Mouse (Mus musculus) limb, embryonic 11.5 days (tissue): ENCODE measurements at regions not wholly inside any gene's neighbourhood (a gene's known extent, or its start where the extent isn't known, plus 50 kb on each side); places are given as distances from the start of the nearest gene placed in this dataset.

Source experiments
- ATAC-seq: fragments of 200-750 bp; cut with Nextera tagmentation; 2 replicates; pipeline ENCODE4 v1.8.0; 2017; ENCODE audit warnings: low read depth; ENCODE audit not compliant: insufficient number of reproducible peaks, low FRiP score, low TSS enrichment
- DNase-seq: peaks from one replicate; pipeline ENCODE4 v3.0.0-alpha.2; 2015; ENCODE audit warnings: low spot score
- H3K27ac ChIP-seq: fragments of 300-500 bp; sonication (generic); replicated peaks from 2 replicates; pipeline ENCODE4 v1.5.1; 2014; ENCODE audit warnings: low read depth, mild to moderate bottlenecking, low read length
- H3K27me3 ChIP-seq: fragments of 300-500 bp; sonication (generic); 2 replicates; pipeline ENCODE4 v1.6.1; 2014; ENCODE audit warnings: mild to moderate bottlenecking, low read length, mixed read lengths; ENCODE audit not compliant: control insufficient read depth, insufficient read depth
- H3K36me3 ChIP-seq: fragments of 300-500 bp; sonication (generic); 2 replicates; pipeline ENCODE4 v1.6.1; 2014; ENCODE audit warnings: mild to moderate bottlenecking, low read length, moderate library complexity, mixed read lengths; ENCODE audit not compliant: control insufficient read depth, insufficient read depth
- H3K4me1 ChIP-seq: fragments of 300-500 bp; sonication (generic); 2 replicates; pipeline ENCODE4 v1.6.1; 2014; ENCODE audit warnings: low read length, mixed read lengths; ENCODE audit not compliant: control insufficient read depth, insufficient read depth
- H3K4me2 ChIP-seq: fragments of 300-500 bp; sonication (generic); 2 replicates; pipeline ENCODE4 v1.6.1; 2014; ENCODE audit warnings: low read depth, mild to moderate bottlenecking, moderate library complexity; ENCODE audit not compliant: severe bottlenecking
- H3K4me3 ChIP-seq: fragments of 300-500 bp; sonication (generic); 2 replicates; pipeline ENCODE4 v1.5.1; 2014; ENCODE audit warnings: low read depth, low read length
- H3K9ac ChIP-seq: fragments of 300-500 bp; sonication (generic); 2 replicates; pipeline ENCODE4 v1.6.1; 2014; ENCODE audit warnings: mild to moderate bottlenecking, low read length
- H3K9me3 ChIP-seq: fragments of 300-500 bp; sonication (generic); 2 replicates; pipeline ENCODE4 v1.6.1; 2016; ENCODE audit warnings: low read length; ENCODE audit not compliant: control insufficient read depth
- WGBS: fragments of 180-500 bp; shearing (Covaris S2); extraction: QIAGEN DNeasy Blood & Tissue Kit; methylation state at CpG from one replicate; pipeline ENCODE4 v1.1.7; 2014; 5-methylcytosine and 5-hydroxymethylcytosine counted together

- Histone ChIP-seq H3K4me2 (no peak overlapping the region), H3K36me3 (no peaks in the 10 kb centered on the region), H3K4me1 (no peaks in the 10 kb centered on the region), H3K4me3 (no peak overlapping the region), H3K9me3 (no peaks in the 10 kb centered on the region), H3K27me3 (no peaks in the 10 kb centered on the region), H3K9ac (no peak overlapping the region), H3K27ac (no peak overlapping the region)
- DNase-seq (no peak), ATAC-seq (no peak)
- 82% methylated on average over 8 of the region's 8 CpGs for WGBS
Measured at GRCm38 (mm10) chr8:24278391-24278790, 447.3 kb downstream of the Adam3 start.

GRCm38 (mm10) chr8:24261359-24261758, 464.3 kb downstream of the Adam3 start:
- H3K27me3 ChIP-seq = no peaks in the 10 kb centered on the region
- ATAC-seq (no peak), DNase-seq (no peak)
- no peak overlapping the region for H3K4me2 ChIP-seq
- no peaks in the 10 kb centered on the region for H3K36me3 ChIP-seq
- H3K4me3 ChIP-seq = no peak overlapping the region
- no peak overlapping the region for H3K27ac ChIP-seq
- H3K4me1 ChIP-seq = no peaks in the 10 kb centered on the region
- H3K9me3 ChIP-seq = no peaks in the 10 kb centered on the region
- no peak overlapping the region for H3K9ac ChIP-seq

- 88% methylated on average over 3 of the region's 3 CpGs for WGBS
- H3K9me3 ChIP-seq = no peaks in the 10 kb centered on the region
Measured at GRCm38 (mm10) chr8:24258622-24259021, 467.0 kb downstream of the Adam3 start.

GRCm38 (mm10) chr8:24242211-24242610, 483.4 kb downstream of the Adam3 start:
- H3K4me2 ChIP-seq = no peak overlapping the region
- no peaks in the 10 kb centered on the region for H3K4me1 ChIP-seq
- no peaks in the 10 kb centered on the region for H3K9me3 ChIP-seq
- no peak overlapping the region for H3K4me3 ChIP-seq
- H3K27me3 ChIP-seq = no peaks in the 10 kb centered on the region
- H3K9ac ChIP-seq = no peak overlapping the region
- WGBS = 76% methylated on average over 6 of the region's 6 CpGs
- ATAC-seq = no peak
- DNase-seq = no peak
- H3K27ac ChIP-seq = no peak overlapping the region
- no peaks in the 10 kb centered on the region for H3K36me3 ChIP-seq

More at GRCm38 (mm10) chr8:24258622-24259021, 467.0 kb downstream of the Adam3 start:
- Histone ChIP-seq H3K9ac (no peak overlapping the region), H3K4me2 (no peak overlapping the region), H3K4me3 (no peak overlapping the region), H3K36me3 (no peaks in the 10 kb centered on the region), H3K27ac (no peak overlapping the region), H3K4me1 (no peaks in the 10 kb centered on the region), H3K27me3 (no peaks in the 10 kb centered on the region)
- ATAC-seq (no peak), DNase-seq (no peak)

- H3K27me3 ChIP-seq = no peaks in the 10 kb centered on the region
- no peaks in the 10 kb centered on the region for H3K4me1 ChIP-seq
- DNase-seq = peak; percentile 24
- H3K27ac ChIP-seq = no peak overlapping the region
- ATAC-seq = no peak
- WGBS = 82% methylated on average over 7 of the region's 7 CpGs
- no peaks in the 10 kb centered on the region for H3K36me3 ChIP-seq
- no peak overlapping the region for H3K9ac ChIP-seq
- no peaks in the 10 kb centered on the region for H3K9me3 ChIP-seq
- no peak overlapping the region for H3K4me2 ChIP-seq
- no peak overlapping the region for H3K4me3 ChIP-seq
Measured at GRCm38 (mm10) chr8:24240211-24240983, 485.3 kb downstream of the Adam3 start.

GRCm38 (mm10) chr8:24234981-24235380, 490.7 kb downstream of the Adam3 start:
- H3K36me3 ChIP-seq = no peaks in the 10 kb centered on the region
- H3K9ac ChIP-seq = no peak overlapping the region
- no peak overlapping the region for H3K4me3 ChIP-seq
- no peaks in the 10 kb centered on the region for H3K9me3 ChIP-seq
- H3K4me2 ChIP-seq = no peak overlapping the region
- no peak for DNase-seq
- WGBS = 70% methylated on average over 7 of the region's 7 CpGs
- H3K27ac ChIP-seq = no peak overlapping the region
- ATAC-seq = no peak
- H3K27me3 ChIP-seq = no peaks in the 10 kb centered on the region
- H3K4me1 ChIP-seq = no peaks in the 10 kb centered on the region

- H3K36me3 ChIP-seq = no peaks in the 10 kb centered on the region
- no peaks in the 10 kb centered on the region for H3K9me3 ChIP-seq
- no peak overlapping the region for H3K4me3 ChIP-seq
- no peaks in the 10 kb centered on the region for H3K27me3 ChIP-seq
- 85% methylated on average over 1 of the region's 1 CpGs for WGBS
- H3K9ac ChIP-seq = no peak overlapping the region
- ATAC-seq = no peak
- DNase-seq = no peak
- no peak overlapping the region for H3K27ac ChIP-seq
- no peaks in the 10 kb centered on the region for H3K4me1 ChIP-seq
- H3K4me2 ChIP-seq = no peak overlapping the region
Measured at GRCm38 (mm10) chr8:24228148-24228547, 497.5 kb downstream of the Adam3 start.

- no peak overlapping the region for H3K4me2 ChIP-seq
- no peaks in the 10 kb centered on the region for H3K4me1 ChIP-seq
- no peak for DNase-seq
- ATAC-seq = no peak
- WGBS = 74% methylated on average over 5 of the region's 5 CpGs
- no peaks in the 10 kb centered on the region for H3K36me3 ChIP-seq
- H3K27me3 ChIP-seq = no peaks in the 10 kb centered on the region
- no peaks in the 10 kb centered on the region for H3K9me3 ChIP-seq
- no peak overlapping the region for H3K27ac ChIP-seq
- H3K4me3 ChIP-seq = no peak overlapping the region
- no peak overlapping the region for H3K9ac ChIP-seq
Measured at GRCm38 (mm10) chr8:24227331-24228072, 498.1 kb downstream of the Adam3 start.
